Mouse (Mus musculus) splenic B cell, adult 2 months (primary cell): ENCODE data around the gene Dnaaf3.
A peak's percentile ranks its signal among the peaks of the same experiment; 100 is the strongest.

ENCODE experiments used
- DNase-seq: peaks from one replicate; pipeline ENCODE4 v3.0.0-alpha.2; 2011; ENCODE audit warnings: low read depth, low spot score
- H3K27me3 ChIP-seq: 2 replicates; pipeline ENCODE4 v1.6.1; 2012; ENCODE audit warnings: mild to moderate bottlenecking, low read length, moderate library complexity, mixed read lengths; ENCODE audit not compliant: control insufficient read depth, poor library complexity, insufficient read depth, severe bottlenecking
- H3K36me3 ChIP-seq: 2 replicates; pipeline ENCODE4 v1.6.1; 2012; ENCODE audit warnings: mild to moderate bottlenecking, low read length, moderate library complexity, mixed read lengths; ENCODE audit not compliant: control insufficient read depth, poor library complexity, insufficient read depth, severe bottlenecking

Dnaaf3 gene

GRCm38 (mm10) chr7:4509863-4510608 is 22.2 kb downstream of the Dnaaf3 start:
- no peaks in the 10 kb centered on the region for H3K27me3 ChIP-seq
- peak; percentile 72 for DNase-seq
- H3K36me3 ChIP-seq: no peaks in the 10 kb centered on the region

- DNase-seq: no peak
- H3K36me3 ChIP-seq: no peaks in the 10 kb centered on the region
- H3K27me3 ChIP-seq: no peaks in the 10 kb centered on the region
Measured at GRCm38 (mm10) chr7:4508739-4509116, 23.5 kb downstream of the Dnaaf3 start.

GRCm38 (mm10) chr7:4508062-4508738 is 24.1 kb downstream of the Dnaaf3 start:
- no peaks in the 10 kb centered on the region for H3K36me3 ChIP-seq
- DNase-seq: peak; percentile 33
- no peaks in the 10 kb centered on the region for H3K27me3 ChIP-seq

GRCm38 (mm10) chr7:4507220-4507619 is 25.0 kb downstream of the Dnaaf3 start:
- Histone ChIP-seq H3K27me3 (no peaks in the 10 kb centered on the region), H3K36me3 (no peaks in the 10 kb centered on the region)
- DNase-seq: no peak

- peak; percentile 67 for DNase-seq
- H3K36me3 ChIP-seq: no peaks in the 10 kb centered on the region
- H3K27me3 ChIP-seq: no peaks in the 10 kb centered on the region
Measured at GRCm38 (mm10) chr7:4504646-4505435, 27.4 kb downstream of the Dnaaf3 start.

GRCm38 (mm10) chr7:4503858-4504257 is 28.4 kb downstream of the Dnaaf3 start:
- DNase-seq: no peak

GRCm38 (mm10) chr7:4503100-4503499 is 29.2 kb downstream of the Dnaaf3 start:
- Histone ChIP-seq H3K36me3 (no peaks in the 10 kb centered on the region), H3K27me3 (no peaks in the 10 kb centered on the region)
- DNase-seq: no peak

More at GRCm38 (mm10) chr7:4503858-4504257, 28.4 kb downstream of the Dnaaf3 start:
- Histone ChIP-seq H3K36me3 (no peaks in the 10 kb centered on the region), H3K27me3 (no peaks in the 10 kb centered on the region)

- DNase-seq: no peak
- no peaks in the 10 kb centered on the region for H3K36me3 ChIP-seq
- no peaks in the 10 kb centered on the region for H3K27me3 ChIP-seq
Measured at GRCm38 (mm10) chr7:4502421-4503090, 29.7 kb downstream of the Dnaaf3 start.

GRCm38 (mm10) chr7:4501558-4502397 is 30.5 kb downstream of the Dnaaf3 start, which contains the start of gene Ppp1r12c:
Ppp1r12c (minus strand) TSS chr7:4501680.
- H3K36me3 ChIP-seq: no peaks in the 10 kb centered on the region; the same call in 1 of the 2 replicates
- no peaks in the 10 kb centered on the region for H3K27me3 ChIP-seq
- DNase-seq: peak; percentile 93

GRCm38 (mm10) chr7:4500892-4501471 is 31.3 kb downstream of the Dnaaf3 start:
- peaks cover 2% of the 10 kb centered on the region for H3K36me3 ChIP-seq
- no peaks in the 10 kb centered on the region for H3K27me3 ChIP-seq
- DNase-seq: peak; percentile 57

GRCm38 (mm10) chr7:4499034-4499433 is 33.2 kb downstream of the Dnaaf3 start:
- DNase-seq: no peak
- Histone ChIP-seq H3K27me3 (no peaks in the 10 kb centered on the region), H3K36me3 (peaks cover 2% of the 10 kb centered on the region)

GRCm38 (mm10) chr7:4498251-4498650 is 34.0 kb downstream of the Dnaaf3 start:
- peak; percentile 55 for DNase-seq
- Histone ChIP-seq H3K27me3 (no peaks in the 10 kb centered on the region), H3K36me3 (peaks cover 2% of the 10 kb centered on the region)

GRCm38 (mm10) chr7:4497271-4497903 is 34.9 kb downstream of the Dnaaf3 start:
- peaks cover 2% of the 10 kb centered on the region for H3K36me3 ChIP-seq
- H3K27me3 ChIP-seq: no peaks in the 10 kb centered on the region
- DNase-seq: no peak
